In the genomic region with DNA sequence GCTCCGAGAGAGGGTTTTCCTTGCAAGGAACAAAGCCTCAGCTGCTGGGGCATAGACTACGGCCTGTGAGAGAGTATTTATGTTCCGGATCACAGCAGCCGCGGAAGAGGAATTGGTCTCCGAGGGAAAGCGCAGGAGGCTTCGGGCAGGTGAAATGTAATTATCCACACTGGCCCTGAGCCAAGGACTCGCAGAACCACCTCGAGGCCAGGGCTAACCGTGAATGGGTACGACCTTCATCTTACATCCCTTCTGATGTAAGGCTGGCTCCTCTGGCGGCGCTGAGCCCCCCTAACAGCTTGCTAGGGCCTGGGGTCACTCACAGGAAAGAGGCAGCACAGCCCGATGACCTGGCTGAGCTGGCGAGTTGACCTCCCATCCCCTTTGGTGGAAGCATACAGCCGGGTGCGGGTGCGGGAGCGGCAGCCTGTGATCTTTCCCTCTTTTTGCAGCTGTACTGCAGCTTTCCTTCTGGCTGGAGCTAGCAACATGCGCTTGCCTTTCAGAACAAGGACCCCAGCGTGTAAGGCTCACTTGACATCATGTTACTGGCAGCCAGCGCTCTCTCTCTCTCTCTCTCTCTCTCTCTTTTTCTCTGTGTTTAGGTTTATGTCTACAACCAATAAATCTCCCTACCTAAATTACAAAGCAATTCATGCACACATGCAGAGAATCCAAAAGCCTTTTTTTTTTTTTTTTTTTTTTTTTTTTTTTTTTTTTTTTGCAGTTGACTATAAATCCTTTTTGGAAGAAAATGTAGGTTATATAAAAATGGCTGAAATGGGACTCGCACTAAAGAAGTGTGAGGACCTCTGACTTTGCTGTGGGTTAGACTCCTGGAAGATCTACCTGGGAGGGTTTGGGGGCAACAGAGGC, we compare ENCODE assay signal across 9 mouse cellular contexts. TPM values are rescaled to one million over a fixed set of nuclear protein-coding genes. Genes with fewer than 3 reads are reported as not detected.
DNase-seq lines count a peak whose midpoint lies in the region; ATAC-seq and TF ChIP-seq lines count a peak whose summit lies in the region.
"Had no signal": no experiment of that assay in that cellular context is flagged by ENCODE, and none has a peak within 500 bp of the region (broad histone marks: within the 10 kb centered on the region; RNA-seq: fewer than 3 reads in every experiment).

No protein-coding gene starts in this region.

- no peak for DNase-seq in heart, postnatal 25 days (ENCODE audit: low spot score)
- peak; percentile 62 for DNase-seq in brain, embryonic 14.5 days (ENCODE audit: low read depth)
- DNase-seq in hindbrain, embryonic 11.5 days (ENCODE audit: low spot score) = peak; percentile 20
- DNase-seq in ovary, postnatal 10 days (ENCODE audit: low spot score) = no peak
- no peak for DNase-seq in urinary bladder, adult 2 months (ENCODE audit: low spot score)
- DNase-seq in urinary bladder, postnatal 10 days (ENCODE audit: low spot score) = no peak

- TF ChIP-seq CTCF in brain, embryonic 14.5 days (IDR thresholded peaks at IDR 0.05; ENCODE audit: borderline replicate concordance, extremely low read depth, insufficient read depth, insufficient read length) = no peak

- WGBS in heart, embryonic 16.5 days = 46% methylated on average over 24 of the region's 24 CpGs
- 45% methylated on average over 24 of the region's 24 CpGs for WGBS in hindbrain, embryonic 11.5 days
- WGBS in midbrain, embryonic 16.5 days = 29% methylated on average over 24 of the region's 24 CpGs

- TF ChIP-seq POLR2A in brain, embryonic 14.5 days (IDR thresholded peaks at IDR 0.05; ENCODE audit: borderline replicate concordance, extremely low read depth, insufficient read depth, insufficient read length, poor library complexity, severe bottlenecking) = no peak

- no peak overlapping the region for H3K4me3 ChIP-seq in heart, embryonic 16.5 days (ENCODE audit: low read length)
- H3K4me3 ChIP-seq in hindbrain, embryonic 11.5 days (ENCODE audit: low read depth, low read length) = 0 out of 2 replicates have a peak overlapping the region, but pooled peaks have one; percentile 6
- H3K4me3 ChIP-seq in midbrain, embryonic 16.5 days (ENCODE audit: low read depth, low read length) = peak overlapping the region; percentile 8; the same call in 1 of the 2 replicates

- H3K27me3 ChIP-seq in heart, embryonic 16.5 days (ENCODE audit: control insufficient read depth, insufficient read depth, low read length) = no peaks in the 10 kb centered on the region; the same call in 1 of the 2 replicates
- no peaks in the 10 kb centered on the region for H3K27me3 ChIP-seq in hindbrain, embryonic 11.5 days (ENCODE audit: control insufficient read depth, insufficient read depth, low read length)
- no peaks in the 10 kb centered on the region for H3K27me3 ChIP-seq in midbrain, embryonic 16.5 days (ENCODE audit: control insufficient read depth, insufficient read depth, low read depth, low read length)

- intact Hi-C loops in heart, postnatal 25 days (cut with DNase I) = no loop called here

- H3K36me3 ChIP-seq in heart, embryonic 16.5 days (ENCODE audit: control insufficient read depth, insufficient read depth) = no peaks in the 10 kb centered on the region
- no peaks in the 10 kb centered on the region for H3K36me3 ChIP-seq in hindbrain, embryonic 11.5 days (ENCODE audit: control insufficient read depth, insufficient read depth, low read length)
- H3K36me3 ChIP-seq in midbrain, embryonic 16.5 days (ENCODE audit: control insufficient read depth, insufficient read depth, low read length) = no peaks in the 10 kb centered on the region

- no peaks in the 10 kb centered on the region for H3K4me1 ChIP-seq in heart, embryonic 16.5 days (ENCODE audit: control insufficient read depth, insufficient read depth, low read length)
- no peaks in the 10 kb centered on the region for H3K4me1 ChIP-seq in hindbrain, embryonic 11.5 days (replicated peaks; ENCODE audit: control insufficient read depth, insufficient read depth, low read length)
- peaks cover 7% of the 10 kb centered on the region for H3K4me1 ChIP-seq in midbrain, embryonic 16.5 days (ENCODE audit: control insufficient read depth, insufficient read depth, low read length)

- no peak overlapping the region for H3K27ac ChIP-seq in heart, embryonic 16.5 days (ENCODE audit: low read length)
- 0 out of 2 replicates have a peak overlapping the region, but pooled peaks have one; percentile 17 for H3K27ac ChIP-seq in hindbrain, embryonic 11.5 days (ENCODE audit: low read depth, low read length)
- H3K27ac ChIP-seq in midbrain, embryonic 16.5 days (ENCODE audit: low read length) = peak overlapping the region; percentile 68; the same call in 1 of the 2 replicates
- H3K27ac ChIP-seq: macrophage had no signal

- H3K9me3 ChIP-seq in heart, embryonic 16.5 days (replicated peaks; ENCODE audit: control insufficient read depth, low read length) = no peaks in the 10 kb centered on the region
- H3K9me3 ChIP-seq in hindbrain, embryonic 11.5 days (ENCODE audit: control insufficient read depth, low read length) = no peaks in the 10 kb centered on the region
- no peaks in the 10 kb centered on the region; the same call in 1 of the 2 replicates for H3K9me3 ChIP-seq in midbrain, embryonic 16.5 days (replicated peaks; ENCODE audit: control insufficient read depth, low read length, poor library complexity, severe bottlenecking)

- H3K9ac ChIP-seq in heart, embryonic 16.5 days (ENCODE audit: low read length) = no peak overlapping the region
- no peak overlapping the region for H3K9ac ChIP-seq in hindbrain, embryonic 11.5 days (ENCODE audit: low read depth, low read length)
- peak overlapping the region; percentile 53 for H3K9ac ChIP-seq in midbrain, embryonic 16.5 days (ENCODE audit: low read depth, low read length)

- no peak for ATAC-seq in heart, embryonic 16.5 days (replicated peaks; ENCODE audit: extremely low read depth, insufficient read depth, low FRiP score)
- ATAC-seq in hindbrain, embryonic 11.5 days (ENCODE audit: low FRiP score) = no peak
- peak; percentile 77; the same call in 1 of the 2 replicates for ATAC-seq in midbrain, embryonic 16.5 days

- H3K4me2 ChIP-seq in heart, embryonic 16.5 days (ENCODE audit: low read depth, low read length) = peak overlapping the region; percentile 33; the same call in 1 of the 2 replicates
- H3K4me2 ChIP-seq in hindbrain, embryonic 11.5 days (replicated peaks; ENCODE audit: low read depth, low read length) = no peak overlapping the region; the same call in 1 of the 2 replicates
- H3K4me2 ChIP-seq in midbrain, embryonic 16.5 days (ENCODE audit: low read length) = peak overlapping the region; percentile 47

RNA-seq across cellular contexts. Expression of gene Tmem38b, which starts 52.9 kb away (rescaled TPM):
- 7.6 and 8.6 TPM in 2 replicates for polyA plus RNA-seq in heart, embryonic 16.5 days (2015; fragmentation: Nextera tagmentation; extraction: Ambion mirVana)
- total RNA-seq in heart, postnatal 25 days (2021) = 10 to 100 TPM; 18.2 to 19.3 TPM
- polyA plus RNA-seq in brain, embryonic 14.5 days (2012; rRNA removed) = 3.6 and 7.0 TPM in 2 replicates
- polyA plus RNA-seq in hindbrain, embryonic 11.5 days (2014; fragmentation: Nextera tagmentation; extraction: Ambion mirVana) = 5.8 and 6.7 TPM in 2 replicates
- polyA plus RNA-seq in midbrain, embryonic 16.5 days (2015; fragmentation: Nextera tagmentation; extraction: Ambion mirVana) = 7.7 and 8.3 TPM in 2 replicates
- 15.5 and 30.2 TPM in 2 replicates for polyA plus RNA-seq in urinary bladder, adult 2 months (2012; rRNA removed)

Comparison
In these comparisons a context has a peak if more than half of its experiments do, and no peak if none do; other contexts are left out.
1. DNase-seq: peak in brain, embryonic 14.5 days (single experiment) and hindbrain, embryonic 11.5 days (single experiment); none in heart, postnatal 25 days (single experiment), ovary, postnatal 10 days (single experiment), urinary bladder, adult 2 months (single experiment) and urinary bladder, postnatal 10 days (single experiment).